Mouse (Mus musculus) lung, postnatal 10 days (tissue): Measurements from ENCODE around the gene Sept8.

ENCODE experiments used
- DNase-seq: peaks from one replicate; pipeline ENCODE4 v3.0.0; 2021

Gene Sept8

DNA sequence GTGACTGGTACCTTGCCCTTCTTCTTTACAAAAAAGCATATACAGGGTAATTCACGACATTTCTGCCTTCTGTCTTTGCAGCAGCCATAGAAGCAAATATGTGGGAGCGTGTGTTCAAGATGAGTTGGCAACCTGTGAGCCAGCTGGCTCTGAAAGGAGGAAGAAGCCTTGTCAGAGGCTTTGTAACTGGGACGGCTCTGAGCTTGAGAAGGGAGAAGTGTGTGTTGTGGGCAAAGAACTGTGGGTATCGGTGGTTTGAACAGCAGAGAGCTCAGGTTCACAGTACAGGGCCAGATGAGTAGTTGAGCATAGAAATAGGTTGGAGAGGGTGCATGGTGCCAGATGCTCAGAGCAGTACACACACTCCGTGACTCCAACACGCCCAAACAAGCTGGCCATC, 22.1 kb upstream of the Sept8 start:
- DNase-seq = no peak

DNA sequence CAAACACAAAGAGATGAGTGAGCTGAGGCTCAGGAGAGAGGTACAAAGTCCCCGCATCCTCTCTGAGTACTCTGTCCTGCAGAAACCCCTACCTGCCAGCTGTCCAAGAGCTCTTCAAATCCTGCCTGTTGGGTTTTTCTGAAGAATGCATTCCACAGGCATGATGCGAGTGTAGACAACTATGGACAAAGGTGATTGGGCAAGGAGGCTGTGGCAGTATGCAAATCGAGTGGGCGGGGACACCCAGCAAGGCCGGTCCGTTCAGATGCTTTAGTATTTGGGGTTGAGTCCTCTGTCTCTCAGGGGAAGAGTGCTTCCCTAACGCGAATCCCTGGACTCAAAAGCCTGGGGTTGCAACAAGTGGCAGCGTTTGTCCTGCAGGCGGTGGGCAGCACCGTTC, 18.5 kb upstream of the Sept8 start:
- DNase-seq = peak; percentile 75

DNA sequence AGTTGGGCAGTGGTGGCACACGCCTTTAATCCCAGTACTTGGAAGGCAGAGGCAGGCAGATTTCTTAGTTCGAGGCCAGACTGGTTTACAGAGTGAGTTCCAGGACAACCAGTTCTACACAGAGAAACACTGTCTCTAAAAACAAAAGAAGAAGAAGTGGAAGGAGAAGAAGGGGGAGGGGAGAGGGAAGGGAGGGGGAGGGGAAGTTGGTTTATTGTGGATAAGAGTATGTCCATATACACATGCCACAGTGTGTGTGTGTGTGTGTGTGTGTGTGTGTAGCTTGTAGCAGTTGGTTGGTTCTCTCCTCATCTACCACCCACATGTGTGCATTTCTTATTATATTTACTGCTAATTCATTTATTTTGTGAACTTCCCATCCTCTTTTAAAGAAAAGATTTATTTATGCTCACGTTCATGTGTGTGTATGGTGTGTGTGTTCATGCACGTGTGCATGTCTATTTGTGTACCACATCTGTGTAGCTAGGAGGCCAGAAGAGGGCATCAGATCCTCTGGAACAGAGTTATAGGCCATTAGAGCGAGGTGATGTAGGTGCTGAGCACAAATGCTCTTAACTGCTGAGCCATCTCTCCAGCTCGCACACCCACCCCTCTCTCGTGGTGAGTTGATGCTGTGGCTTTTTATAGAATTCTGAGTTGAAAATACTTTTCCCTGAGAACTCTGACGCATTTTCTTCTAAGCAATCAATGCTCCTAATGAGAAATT, 16.9 kb upstream of the Sept8 start:
- DNase-seq = no peak

DNA sequence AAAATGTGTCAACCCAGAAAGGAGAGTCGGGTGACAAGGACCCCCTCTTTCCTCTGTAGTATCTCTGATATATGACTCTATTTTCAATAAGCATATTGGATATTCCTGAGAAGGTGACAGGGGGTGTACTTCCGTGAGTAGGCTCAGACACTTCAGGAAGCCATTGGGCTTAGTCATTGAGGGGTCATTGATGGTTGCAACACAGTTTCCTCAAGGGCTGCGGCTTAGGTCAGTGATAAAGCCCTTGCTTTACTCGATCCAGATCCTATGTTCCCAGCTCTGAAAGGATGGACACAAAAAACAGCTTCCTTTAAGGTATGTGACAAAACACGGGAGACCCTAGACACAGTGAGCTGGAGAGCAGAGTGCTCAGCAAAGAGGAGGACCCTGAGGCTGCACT, 15.3 kb upstream of the Sept8 start:
- DNase-seq = no peak

DNA sequence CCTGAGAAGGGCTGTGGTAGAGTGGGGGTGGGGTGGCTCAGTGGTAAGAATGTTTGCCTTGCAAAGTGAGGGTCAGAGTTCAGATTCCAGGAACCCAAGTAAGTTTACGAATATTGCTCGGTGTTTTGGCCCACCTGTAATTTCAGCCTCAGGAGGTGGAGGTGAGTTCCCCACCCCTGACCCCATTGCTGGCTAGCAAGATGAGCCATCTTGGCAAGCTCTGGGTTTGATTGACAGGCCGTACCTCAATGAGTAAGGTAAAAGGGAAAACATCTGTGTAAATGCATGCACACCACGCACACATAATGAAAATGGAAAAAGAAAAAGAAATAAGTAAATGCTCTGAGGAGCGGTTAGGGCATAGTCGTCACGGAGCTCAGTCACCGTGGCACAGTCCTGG, 14.7 kb upstream of the Sept8 start:
- no peak for DNase-seq

DNA sequence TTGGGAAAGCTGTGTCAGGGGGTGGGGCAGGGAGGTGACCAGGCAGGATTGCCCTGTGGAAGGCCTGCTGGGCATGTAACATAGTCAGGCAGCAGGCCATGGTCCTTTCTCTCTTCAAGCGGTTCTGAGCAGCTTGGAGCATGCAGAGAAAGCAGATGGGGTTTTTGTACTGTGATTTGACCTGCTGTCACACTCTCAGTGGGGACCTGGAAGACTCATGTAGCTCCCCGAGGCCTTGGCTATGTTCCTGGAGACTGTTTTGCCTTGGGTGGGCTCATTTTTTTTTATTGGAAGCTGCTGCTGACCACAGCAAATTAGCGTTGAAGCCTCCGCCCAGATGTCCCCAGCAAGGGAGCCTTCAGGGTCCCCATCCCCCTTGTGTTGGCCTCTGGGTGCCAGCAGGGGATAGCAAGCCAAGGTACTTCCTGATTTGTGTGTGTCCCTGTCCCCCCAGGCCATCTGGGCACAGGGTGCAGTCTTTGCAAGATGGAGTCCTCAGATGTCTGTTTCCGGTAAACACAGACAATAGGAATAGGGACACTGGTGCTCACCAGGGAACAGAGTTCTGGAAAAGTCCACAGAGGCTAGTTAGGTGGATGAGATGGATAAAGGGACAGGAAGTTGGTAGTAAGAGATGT, 13.9 kb upstream of the Sept8 start:
- DNase-seq = no peak

DNA sequence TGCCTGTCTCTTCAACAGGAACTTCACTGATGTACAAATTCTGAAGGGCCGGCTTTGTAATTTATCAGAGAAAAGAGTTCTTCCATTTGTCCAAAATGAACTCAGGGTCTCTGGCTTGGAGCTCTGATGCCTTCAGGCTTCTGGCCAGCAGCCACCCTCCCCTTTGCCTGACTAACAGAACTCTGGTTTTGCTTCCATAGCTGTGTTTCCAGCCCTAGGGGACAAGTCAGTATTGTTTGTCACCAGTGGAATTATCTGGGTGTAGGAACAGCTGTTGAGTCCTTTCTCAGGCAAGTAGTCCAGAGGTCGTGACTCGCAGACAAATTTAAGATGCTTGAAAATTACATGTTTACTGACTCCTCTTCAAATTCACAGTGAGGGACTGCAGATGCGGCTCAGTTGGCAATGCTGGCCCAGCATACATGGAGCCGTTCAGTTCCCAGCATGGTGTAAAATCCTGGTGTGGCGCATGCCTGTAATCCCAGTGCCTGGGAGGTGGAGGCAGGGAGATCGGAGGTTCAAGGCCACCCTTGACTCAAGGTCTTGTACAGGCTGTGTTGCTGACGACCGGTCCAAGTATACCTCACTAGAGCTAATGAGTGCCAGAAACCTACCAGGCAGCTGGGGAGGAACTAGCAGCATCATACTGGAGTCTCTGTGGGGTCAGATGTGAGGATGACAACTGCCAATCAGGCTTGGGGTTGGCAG, 11.8 kb upstream of the Sept8 start:
- DNase-seq = no peak

DNA sequence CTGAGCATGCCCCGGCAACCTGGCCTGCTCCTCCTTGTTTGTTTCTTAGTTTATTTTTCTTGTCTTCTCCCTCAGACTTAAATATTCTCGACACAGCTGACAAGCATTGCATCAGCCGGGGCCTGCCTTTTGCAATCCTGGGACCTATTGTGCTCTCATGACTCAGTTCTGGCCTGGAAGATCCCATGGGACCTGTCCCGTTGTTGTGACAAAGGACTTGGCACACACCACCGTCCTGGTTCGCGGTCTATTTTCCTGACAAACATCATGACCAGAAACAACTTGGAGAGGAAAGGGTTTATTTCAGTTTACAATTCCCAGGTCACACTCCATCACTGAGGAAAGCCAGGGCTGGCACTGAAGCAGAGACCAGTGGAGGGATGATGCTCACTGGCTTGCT, 10.9 kb upstream of the Sept8 start:
- peak; percentile 46 for DNase-seq

DNA sequence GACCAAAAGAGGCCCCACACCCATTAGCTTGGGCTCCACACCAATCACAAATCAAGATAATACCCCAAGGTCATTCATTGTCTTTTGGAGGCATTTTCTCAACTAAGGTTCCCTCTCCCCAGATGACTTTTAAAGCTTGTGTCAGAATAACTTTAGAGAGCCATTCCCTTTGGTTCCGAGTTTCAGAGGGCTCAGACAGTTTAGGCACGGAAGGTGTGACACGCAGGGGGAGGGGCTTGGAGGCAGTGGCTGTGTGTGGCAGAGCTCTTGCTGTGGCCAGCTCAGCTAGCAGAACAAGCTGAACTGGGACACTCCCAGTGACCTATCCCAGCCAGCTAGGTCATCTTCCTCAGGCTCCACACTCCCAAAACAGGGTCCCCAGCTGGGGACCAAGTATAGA, 10.5 kb upstream of the Sept8 start:
- DNase-seq = no peak

DNA sequence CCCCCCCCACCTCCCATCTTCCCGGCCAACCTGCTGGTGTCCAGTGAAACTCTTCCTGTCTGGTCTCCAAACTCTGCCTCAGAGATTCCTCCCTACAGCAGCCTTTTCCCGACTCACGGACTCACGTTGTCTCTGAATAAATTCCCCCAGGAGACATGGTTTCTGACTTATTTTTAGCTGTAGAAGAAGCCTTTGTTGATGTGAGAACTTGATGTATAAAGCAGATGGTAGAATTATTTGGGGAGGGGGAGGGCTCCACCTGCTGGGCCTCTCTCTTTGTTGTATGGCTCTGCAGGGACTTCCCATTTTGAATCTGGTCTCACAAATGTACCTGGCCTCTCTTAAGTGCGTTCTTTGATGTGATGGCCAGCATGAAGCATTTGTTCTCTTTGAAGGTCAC, 8.7 kb upstream of the Sept8 start:
- no peak for DNase-seq

DNA sequence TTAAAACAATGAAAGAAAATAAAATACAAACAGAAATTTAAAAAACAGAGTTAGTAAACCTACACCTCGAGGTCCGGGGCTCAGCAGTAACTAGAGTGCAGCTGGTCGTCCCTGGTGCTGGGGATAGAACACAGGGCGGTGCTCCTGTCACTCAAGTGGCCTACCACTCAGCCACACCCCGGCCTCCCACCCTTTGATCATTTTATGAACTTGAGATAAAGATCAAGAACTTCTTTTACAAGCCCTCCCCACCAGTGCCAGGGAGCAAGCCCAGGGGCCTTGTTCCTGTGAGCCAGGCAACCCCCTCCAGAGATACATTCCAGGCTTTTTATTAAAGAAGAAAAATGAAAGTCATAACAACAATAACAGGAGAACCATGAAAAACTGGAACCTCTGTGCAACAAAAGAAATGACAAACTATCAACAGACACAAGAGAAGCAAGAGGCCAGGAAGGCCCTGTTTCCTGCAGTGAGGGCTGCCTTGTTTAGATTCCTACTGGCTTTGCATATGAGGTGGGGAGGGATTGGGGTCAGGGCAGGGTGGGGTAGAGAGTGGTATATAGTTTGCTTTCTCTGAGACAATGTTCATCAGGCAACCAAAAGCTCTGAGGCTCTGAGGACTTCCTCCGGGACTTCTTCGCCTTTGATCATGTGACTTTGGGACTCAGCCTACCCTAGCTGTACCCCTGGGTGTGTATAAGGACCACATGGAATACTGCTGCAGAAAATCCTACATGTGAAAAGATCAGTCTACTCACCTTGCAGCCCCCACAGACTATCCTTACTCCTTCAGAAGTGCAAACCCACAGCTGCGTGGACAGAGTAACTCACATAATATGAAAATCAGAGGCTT, 2.1 kb upstream of the Sept8 start:
- peak; percentile 60 for DNase-seq

DNA sequence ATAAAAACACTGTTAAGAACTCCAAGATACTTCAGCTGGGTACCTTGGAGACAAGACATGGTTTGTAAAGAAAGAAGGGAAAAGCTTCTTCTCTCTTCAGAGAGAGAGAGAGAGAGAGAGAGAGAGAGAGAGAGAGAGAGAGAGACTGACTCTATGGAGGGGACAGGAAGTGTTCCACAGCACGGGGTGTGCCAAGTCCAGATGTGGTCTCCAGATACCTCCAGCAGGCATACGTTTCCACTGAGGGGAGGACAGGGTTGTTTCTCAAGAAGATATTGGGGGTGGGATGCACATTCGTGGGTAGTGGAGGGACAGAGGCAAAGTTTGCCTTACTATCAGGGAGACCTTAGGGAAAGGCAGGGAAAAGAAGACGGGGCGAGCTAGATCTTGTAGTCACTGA, 298 bp upstream of the Sept8 start:
- no peak for DNase-seq

DNA sequence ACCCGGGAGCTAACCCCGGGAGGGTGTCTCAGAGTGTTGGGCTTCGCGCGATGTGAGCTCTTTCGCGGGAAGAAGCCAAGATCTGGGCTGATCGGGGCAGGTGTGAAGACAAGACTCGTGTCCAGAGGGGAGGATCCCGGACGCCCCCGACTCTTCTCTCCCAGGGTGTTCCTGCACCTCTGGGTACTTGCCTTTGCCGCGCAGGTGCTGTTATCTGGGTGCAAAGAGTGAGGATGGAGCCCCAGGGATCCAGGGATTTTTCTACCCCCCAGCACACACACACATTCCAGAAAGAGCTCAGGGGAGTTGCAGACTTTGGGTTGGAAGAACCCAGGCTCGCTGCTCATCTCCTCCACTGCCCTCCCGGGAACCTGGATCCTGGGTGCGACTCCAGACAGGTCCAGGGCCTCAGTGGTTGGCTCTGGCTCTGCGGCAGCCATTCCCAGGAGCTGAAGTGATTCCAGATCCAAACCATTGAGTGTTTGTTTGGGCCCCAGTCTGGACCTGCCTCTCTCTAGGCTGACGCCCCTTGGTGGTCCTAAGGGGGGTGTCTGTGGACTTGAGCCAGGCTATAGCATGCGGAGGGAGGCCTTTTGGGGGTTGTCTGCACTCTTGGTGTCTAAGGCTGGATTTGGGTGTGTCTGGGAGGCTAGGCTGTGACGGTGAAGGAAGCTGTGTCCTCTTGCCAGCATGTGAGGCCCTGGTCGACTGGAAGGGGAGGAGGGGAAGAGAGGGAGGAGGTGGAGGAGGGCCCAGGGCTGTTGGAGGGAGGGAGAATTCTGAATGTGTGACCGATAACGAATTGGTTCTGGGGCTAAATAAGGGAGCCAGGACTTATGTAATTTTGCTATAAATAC, 1.3 kb downstream of the Sept8 start:
- peak; percentile 72 for DNase-seq

DNA sequence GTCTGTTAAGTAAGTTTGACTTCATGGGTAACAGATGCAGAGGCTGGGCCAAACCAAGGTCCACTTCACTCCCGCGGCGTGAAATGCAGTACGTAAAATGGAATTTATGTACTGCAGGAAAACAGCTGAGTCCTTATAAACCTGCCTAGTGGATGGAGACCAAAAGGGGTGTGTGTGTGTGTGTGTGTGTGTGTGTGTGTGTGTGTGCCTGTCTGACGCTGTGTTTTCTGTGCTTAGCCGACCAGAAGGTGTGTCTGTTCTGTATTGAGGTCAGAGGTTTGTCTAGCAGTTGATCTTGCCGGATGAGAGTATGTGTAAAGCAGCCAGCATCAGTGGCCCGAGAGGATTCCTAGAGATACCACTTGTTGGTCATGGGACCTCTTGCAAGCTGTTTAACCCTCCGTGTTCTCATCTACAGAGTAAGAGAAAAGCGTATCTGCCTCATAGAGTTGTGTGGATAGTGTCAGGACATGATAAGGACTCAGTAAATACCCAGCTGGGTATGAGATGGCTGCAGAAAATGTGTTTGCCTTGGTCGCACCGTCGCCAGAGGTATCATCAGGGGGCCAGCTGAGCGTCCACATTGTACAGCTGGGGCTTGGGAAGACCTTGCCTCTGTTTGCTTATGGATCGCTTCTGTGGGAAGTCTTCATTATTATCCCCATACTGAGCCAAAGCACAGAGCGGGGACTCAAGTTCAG, 2.2 kb downstream of the Sept8 start:
- no peak for DNase-seq

DNA sequence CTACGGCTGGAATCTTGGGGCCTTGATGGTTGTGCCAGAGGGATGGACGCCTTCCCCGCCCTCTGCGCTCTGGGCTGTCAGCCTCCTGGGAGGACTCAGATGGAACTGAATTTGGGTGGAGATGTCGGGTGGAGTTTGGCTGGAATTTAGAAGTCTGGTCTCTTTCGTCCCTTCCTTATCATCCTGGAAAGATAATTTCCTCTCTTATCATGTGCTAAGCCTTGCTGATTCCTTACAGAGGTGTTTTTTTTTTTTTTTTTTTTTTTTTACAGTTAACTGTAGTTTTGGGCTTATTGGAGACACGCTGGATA, 2.7 kb downstream of the Sept8 start:
- no peak for DNase-seq

DNA sequence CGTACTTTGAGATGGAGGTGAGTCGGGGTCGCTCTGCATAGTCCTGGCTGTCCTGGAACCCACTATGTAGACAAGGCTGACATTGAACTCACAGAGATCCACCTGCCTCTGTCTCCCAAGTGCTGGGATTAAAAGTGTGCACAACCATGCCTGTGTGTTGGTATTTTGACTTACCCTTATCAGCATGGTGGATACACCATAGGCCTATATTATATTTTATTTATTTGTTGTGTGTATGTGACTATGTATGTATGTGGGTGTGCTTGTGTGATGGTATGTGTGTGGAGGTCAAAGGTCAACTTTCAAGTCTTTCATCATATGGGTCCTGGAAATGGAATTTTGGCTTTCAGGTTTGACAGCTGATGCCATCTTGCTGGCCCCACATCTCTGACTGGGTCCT, 3.3 kb downstream of the Sept8 start:
- DNase-seq = no peak

DNA sequence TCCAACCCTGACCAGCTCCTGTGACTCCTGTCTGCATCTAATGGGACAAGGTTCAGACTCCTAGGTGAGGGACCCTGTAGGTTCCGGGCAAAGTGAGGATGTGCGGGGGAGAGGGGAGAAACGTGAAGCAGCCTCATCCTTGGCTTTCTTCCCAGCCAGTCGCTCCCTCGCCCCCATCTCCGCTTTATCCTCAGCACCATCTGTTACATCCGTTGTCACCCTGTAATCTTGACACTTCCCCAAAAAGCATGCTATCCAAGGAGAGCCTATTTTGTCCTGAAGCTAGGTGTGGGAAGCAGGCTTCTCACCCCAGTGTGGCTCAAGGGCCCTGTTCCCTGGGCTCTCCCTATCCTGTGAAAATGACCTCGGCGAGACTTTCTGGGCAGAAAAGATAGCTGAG, 3.9 kb downstream of the Sept8 start:
- DNase-seq = no peak

DNA sequence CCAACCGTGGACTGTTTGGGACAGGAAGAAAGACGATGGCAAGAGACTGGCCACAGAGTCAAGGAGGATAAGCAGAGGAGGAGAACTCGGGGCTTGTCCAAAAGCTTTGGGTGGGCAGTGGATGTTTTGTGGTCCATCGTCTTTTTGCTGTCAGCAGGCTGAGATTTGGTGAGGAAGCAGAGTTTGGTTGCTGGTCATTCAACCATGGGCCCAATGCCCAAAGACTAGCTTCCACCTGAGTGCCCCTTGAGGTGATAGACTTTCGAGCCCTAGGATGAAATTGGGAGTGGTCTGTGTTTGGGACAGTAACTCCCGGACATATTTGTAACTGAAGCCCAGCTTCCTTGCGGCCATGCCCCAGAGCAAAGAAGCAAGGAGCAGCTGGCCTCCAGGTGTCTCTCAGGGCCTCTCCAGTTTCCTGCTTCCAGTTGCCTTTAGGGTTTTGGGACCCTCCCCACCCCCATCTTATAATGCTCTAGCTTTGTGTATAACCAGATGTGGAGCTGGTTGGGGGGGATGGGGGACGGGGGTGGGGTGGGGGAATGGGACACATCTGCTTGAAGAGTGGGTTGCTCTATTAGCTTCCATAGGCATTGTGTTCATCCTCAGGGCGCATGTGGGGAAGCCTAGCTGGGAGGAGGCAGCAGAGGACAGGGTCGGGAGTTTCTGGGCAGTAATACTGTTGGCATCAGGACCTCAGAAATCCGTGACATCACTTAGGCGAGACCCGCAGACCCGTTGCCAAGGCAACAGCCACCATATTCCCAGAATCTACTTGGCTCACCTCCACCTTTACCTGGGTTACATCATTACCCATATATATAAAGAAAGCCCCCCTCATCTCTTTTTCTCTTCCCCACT, 4.7 kb downstream of the Sept8 start:
- DNase-seq = no peak

DNA sequence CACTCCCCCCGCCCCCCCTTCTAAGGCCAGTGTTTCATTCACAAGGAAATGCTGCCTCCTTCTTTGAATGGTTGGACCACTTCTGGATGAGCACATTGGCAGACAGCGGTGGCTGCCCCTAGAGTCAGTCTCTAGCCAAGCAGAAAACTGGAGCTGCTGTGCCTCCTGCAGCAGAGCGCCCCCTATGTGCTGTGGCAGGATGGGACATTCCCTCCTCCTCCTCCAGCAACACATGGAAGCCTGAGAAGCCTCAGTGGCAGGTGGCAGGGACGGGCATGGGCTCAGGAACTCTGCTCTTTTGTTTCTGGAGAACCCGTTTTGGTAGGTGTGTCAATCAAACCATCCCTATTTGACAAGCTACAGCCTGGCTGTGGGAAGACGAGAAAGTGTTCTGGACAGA, 5.8 kb downstream of the Sept8 start:
- DNase-seq = peak; percentile 57

DNA sequence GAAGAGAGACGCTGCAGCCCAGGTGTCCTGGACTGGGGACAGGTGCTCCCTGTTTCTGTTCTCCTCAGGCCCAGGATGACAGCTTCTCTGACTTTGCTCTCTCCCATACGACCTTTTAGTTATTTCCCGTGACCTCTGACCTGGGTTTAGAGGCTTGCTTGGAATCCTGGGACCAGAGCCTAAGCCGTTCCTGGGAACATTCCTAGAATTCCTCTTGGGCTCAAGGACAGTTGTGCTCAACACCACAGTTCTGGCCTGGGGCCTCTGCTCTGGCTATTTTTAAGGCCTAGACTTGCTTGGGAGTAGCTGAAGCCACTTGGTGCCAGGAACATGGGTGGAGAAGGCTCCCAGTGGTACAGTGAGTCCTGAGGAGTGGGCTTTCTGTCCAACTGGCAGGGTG, 6.4 kb downstream of the Sept8 start:
- peak; percentile 57 for DNase-seq
